Mouse (Mus musculus) frontal cortex, adult 2 months (tissue): ENCODE data around the gene Olfr1086. TPM values are rescaled to one million over a fixed set of nuclear protein-coding genes. Genes with fewer than 3 reads are reported as not detected.
"Not testable (repeated sequence)": the region's sequence is repeated elsewhere in the genome, so short reads cannot be mapped to it uniquely, and the experiment has no call there.

Source experiments
- DNase-seq, 2 experiments: peaks; one replicate each; pipeline ENCODE4 v3.0.0; 2022; ENCODE audit warnings: low spot score in 1 of 2; ENCODE audit errors: extremely low spot score in 1 of 2
- polyA plus RNA-seq: library from polyadenylated mRNA; depleted of rRNA; stranded (reverse); fragments of >200 nt; gene quantifications from 2 replicates; pipeline ENCODE4 v1.2.3, GENCODE M21; 2012; rRNA removed

The Olfr1086 gene
- not detected in 2 replicates for polyA plus RNA-seq

DNA sequence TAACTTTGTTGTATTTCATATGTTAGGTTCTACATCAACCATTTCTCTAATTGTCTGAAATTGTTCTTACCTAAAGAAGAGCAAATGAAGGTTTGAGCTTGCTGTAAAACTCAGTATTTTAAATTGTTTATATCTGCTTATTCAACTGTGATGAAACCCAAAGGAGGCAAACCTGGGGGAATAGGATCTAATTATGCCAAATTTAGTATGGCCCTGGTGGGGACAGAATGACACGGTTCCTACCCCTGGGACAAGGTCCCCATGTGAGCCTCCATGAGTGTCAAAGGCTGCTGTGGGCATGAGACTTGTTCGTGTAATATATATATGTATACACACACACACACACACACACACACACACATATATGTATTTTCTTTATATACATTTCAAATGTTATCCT is at the start of gene Olfr1086:
TSS of gene Olfr1086 (minus strand) at position 101 of the 400 bp plus-strand sequence.
- no peak for DNase-seq

DNA sequence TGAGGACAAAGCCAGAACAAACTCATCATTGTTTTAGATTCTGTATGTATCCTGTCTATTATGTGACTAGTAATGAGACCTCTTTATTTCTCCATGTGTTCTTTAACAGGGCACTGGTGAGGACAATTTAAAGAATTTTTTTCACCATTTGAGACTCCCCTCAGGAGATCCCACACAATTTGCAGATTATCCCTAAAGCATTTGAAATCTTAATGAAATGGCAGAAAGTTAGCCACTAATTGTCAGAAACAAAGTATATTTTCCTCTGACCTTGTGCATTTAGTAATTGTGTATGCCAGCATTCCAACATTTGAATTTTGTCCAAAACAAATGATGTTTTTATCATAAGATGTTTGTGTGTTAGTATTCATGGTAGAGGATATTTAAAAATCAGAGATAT is 18.4 kb upstream of the Olfr1086 start, which contains the start of gene Olfr1087:
TSS of gene Olfr1087 (minus strand) at position 101 of the 400 bp plus-strand sequence.
- no peak for DNase-seq

DNA sequence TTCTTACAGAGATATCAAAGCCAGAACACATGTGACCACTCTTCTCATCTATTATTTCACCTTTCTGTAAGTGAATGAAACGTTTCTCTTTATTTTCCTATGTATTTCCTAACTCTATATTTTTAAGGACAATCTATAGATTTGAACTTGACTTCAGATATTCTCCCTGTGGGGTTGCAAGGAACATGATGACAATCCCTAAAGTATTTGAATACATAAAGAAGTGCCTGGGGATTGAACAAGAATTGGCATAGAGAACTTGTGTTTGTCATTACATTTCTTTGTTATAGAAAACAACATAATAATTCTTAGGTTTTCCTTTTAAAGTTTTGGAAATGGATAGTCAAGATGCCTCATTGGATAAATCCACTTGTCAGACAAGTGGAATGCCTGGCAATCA is 18.0 kb downstream of the Olfr1086 start, which contains the start of gene Olfr1085:
TSS of gene Olfr1085 (minus strand) at position 101 of the 400 bp plus-strand sequence.
- no peak for DNase-seq

DNA sequence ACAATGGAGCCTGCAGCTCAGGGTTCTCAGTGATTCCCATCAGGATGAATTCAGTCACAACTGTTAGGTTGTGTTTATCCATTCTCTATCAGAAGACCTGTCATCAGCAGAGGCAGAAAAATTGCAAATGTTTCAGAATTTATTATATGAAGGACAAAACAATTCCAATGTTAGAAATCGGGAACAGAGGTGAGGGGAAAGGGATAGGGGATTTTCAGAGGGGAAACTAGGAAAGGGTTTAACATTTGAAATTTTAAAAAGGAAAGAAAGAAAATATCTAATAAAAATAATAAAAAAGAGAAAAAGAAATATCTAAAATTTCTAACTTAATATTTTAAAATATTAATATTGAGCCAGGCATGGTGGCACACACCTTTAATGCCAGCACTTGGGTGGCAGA is 40.3 kb downstream of the Olfr1086 start, which contains the start of gene Olfr1084:
TSS of gene Olfr1084 (minus strand) at position 101 of the 400 bp plus-strand sequence.
- DNase-seq = not testable (repeated sequence)

Other genes with a start within 250 kb of the Olfr1086 start
- 0.06 TPM in 1 of 2 replicates, not detected in the other for gene Olfr1065, start 229.5 kb downstream of the Olfr1086 start, polyA plus RNA-seq
- gene Olfr1066, start 223.8 kb downstream of the Olfr1086 start, polyA plus RNA-seq = not detected in 2 replicates
- not detected in 2 replicates for gene Olfr228, start 192.7 kb downstream of the Olfr1086 start, polyA plus RNA-seq
- gene Olfr1076, start 171.6 kb downstream of the Olfr1086 start, polyA plus RNA-seq = not detected in 2 replicates
- gene Olfr1079, start 137.6 kb downstream of the Olfr1086 start, polyA plus RNA-seq = not detected in 2 replicates
- 0.06 TPM in 1 of 2 replicates, not detected in the other for gene Olfr1080, start 121.9 kb downstream of the Olfr1086 start, polyA plus RNA-seq
- not detected in 2 replicates for gene Olfr1082, start 81.1 kb downstream of the Olfr1086 start, polyA plus RNA-seq
- not detected in 2 replicates for gene Olfr1084, start 40.4 kb downstream of the Olfr1086 start, polyA plus RNA-seq
- gene Olfr1085, start 18.1 kb downstream of the Olfr1086 start, polyA plus RNA-seq = not detected in 2 replicates
- not detected in 2 replicates for gene Olfr1087, start 18.3 kb upstream of the Olfr1086 start, polyA plus RNA-seq
- gene Olfr1089, start 53.6 kb upstream of the Olfr1086 start, polyA plus RNA-seq = not detected in 2 replicates
- gene Olfr1090, start 78.9 kb upstream of the Olfr1086 start, polyA plus RNA-seq = not detected in 2 replicates
- not detected in 2 replicates for gene Olfr1093, start 102.4 kb upstream of the Olfr1086 start, polyA plus RNA-seq
- not detected in 2 replicates for gene Olfr141, start 129.9 kb upstream of the Olfr1086 start, polyA plus RNA-seq
- gene Olfr1094, start 144.6 kb upstream of the Olfr1086 start, polyA plus RNA-seq = not detected in 2 replicates
- gene Olfr1095, start 171.6 kb upstream of the Olfr1086 start, polyA plus RNA-seq = not detected in 2 replicates
- gene Gm13723, start 194.7 kb upstream of the Olfr1086 start, polyA plus RNA-seq = not detected in 2 replicates
- not detected in 2 replicates for gene Olfr1097, start 212.1 kb upstream of the Olfr1086 start, polyA plus RNA-seq
- not detected in 2 replicates for gene Olfr1098, start 244.5 kb upstream of the Olfr1086 start, polyA plus RNA-seq